Mouse (Mus musculus): Measurements from ENCODE around the gene Esd.

Esd gene

GRCm38 (mm10) chr14:74797386-74798062 lies 65.4 kb downstream of the Esd start:
- peak; percentile 88 for DNase-seq

GRCm38 (mm10) chr14:74798063-74798890 lies 66.2 kb downstream of the Esd start:
- DNase-seq, result peak; percentile 22
